ENCODE assay signal across 17 mouse cellular contexts in genomic region chr11:88369898-88370297, GRCm38 (mm10).
A peak's percentile ranks its signal among the peaks of the same experiment; 100 is the strongest.
DNase-seq lines count a peak whose midpoint lies in the region; ATAC-seq and TF ChIP-seq lines count a peak whose summit lies in the region.
"Had no signal": no experiment of that assay in that cellular context is flagged by ENCODE, and none has a peak within 500 bp of the region (broad histone marks: within the 10 kb centered on the region; RNA-seq: fewer than 3 reads in every experiment).

No protein-coding gene starts in this region.

- TF ChIP-seq EP300 in lung, postnatal 0 days (IDR thresholded peaks at IDR 0.05): no peak

- peaks cover 20% of the 10 kb centered on the region; the same call in 1 of the 2 replicates for H3K36me3 ChIP-seq in hindbrain, embryonic 12.5 days
- H3K36me3 ChIP-seq in hindbrain, embryonic 10.5 days: peaks cover 76% of the 10 kb centered on the region
- H3K36me3 ChIP-seq in lung, postnatal 0 days (ENCODE audit: insufficient read depth, low read length): no peaks in the 10 kb centered on the region
- H3K36me3 ChIP-seq: intestine, embryonic 15.5 days had no signal

- no peaks in the 10 kb centered on the region for H3K27me3 ChIP-seq in hindbrain, embryonic 12.5 days
- no peaks in the 10 kb centered on the region for H3K27me3 ChIP-seq in hindbrain, embryonic 10.5 days (ENCODE audit: insufficient read depth, poor library complexity, severe bottlenecking)
- no peaks in the 10 kb centered on the region for H3K27me3 ChIP-seq in lung, postnatal 0 days (replicated peaks; ENCODE audit: insufficient read depth, low read length)
- H3K27me3 ChIP-seq: intestine, embryonic 15.5 days; megakaryocyte, embryonic 14.5 days had no signal

- no peak for TF ChIP-seq CTCF in lung, postnatal 0 days (IDR thresholded peaks at IDR 0.05)

- peak; percentile 26 for DNase-seq in adrenal gland, postnatal 25 days
- no peak for DNase-seq in adrenal gland, postnatal 10 days
- DNase-seq in hindbrain, embryonic 10.5 days (ENCODE audit: low spot score): no peak
- DNase-seq in lung, postnatal 0 days (ENCODE audit: low spot score): peak; percentile 46
- DNase-seq in lung, postnatal 25 days (ENCODE audit: low spot score): no peak
- peak; percentile 16 to 58 for DNase-seq in adrenal gland, postnatal 36 days
- no peak for DNase-seq in gastrocnemius, postnatal 4 days (ENCODE audit: low spot score in 2 of 2)
- DNase-seq: forebrain, postnatal 0 days; gastrocnemius, adult 2 months; layer of hippocampus, postnatal 36 days; retina, postnatal 1 day had no signal

- H3K4me2 ChIP-seq in hindbrain, embryonic 12.5 days (replicated peaks): no peak overlapping the region
- H3K4me2 ChIP-seq in lung, postnatal 0 days (replicated peaks; ENCODE audit: low read depth, low read length): no peak overlapping the region
- H3K4me2 ChIP-seq: intestine, embryonic 15.5 days had no signal

- no peaks in the 10 kb centered on the region for H3K9me3 ChIP-seq in hindbrain, embryonic 12.5 days (replicated peaks)
- no peaks in the 10 kb centered on the region for H3K9me3 ChIP-seq in hindbrain, embryonic 10.5 days
- H3K9me3 ChIP-seq in lung, postnatal 0 days (ENCODE audit: low read length): no peaks in the 10 kb centered on the region
- H3K9me3 ChIP-seq: intestine, embryonic 15.5 days; limb, embryonic 10.5 days; megakaryocyte, embryonic 14.5 days had no signal

- H3K4me3 ChIP-seq in hindbrain, embryonic 12.5 days: no peak overlapping the region
- H3K4me3 ChIP-seq in hindbrain, embryonic 10.5 days: no peak overlapping the region
- H3K4me3 ChIP-seq in lung, postnatal 0 days (ENCODE audit: low read depth, low read length): no peak overlapping the region
- H3K4me3 ChIP-seq: gastrocnemius, adult 2 months; intestine, embryonic 15.5 days; limb, embryonic 10.5 days; megakaryocyte, embryonic 14.5 days; myocyte had no signal

- H3K4me1 ChIP-seq in hindbrain, embryonic 12.5 days: peaks cover 5% of the 10 kb centered on the region; the same call in 1 of the 2 replicates
- H3K4me1 ChIP-seq in hindbrain, embryonic 10.5 days (replicated peaks): peaks cover 42% of the 10 kb centered on the region
- H3K4me1 ChIP-seq in lung, postnatal 0 days (ENCODE audit: insufficient read depth, low read depth, low read length): no peaks in the 10 kb centered on the region
- H3K4me1 ChIP-seq: intestine, embryonic 15.5 days had no signal

- WGBS in hindbrain, embryonic 12.5 days: 65% methylated on average over 3 of the region's 3 CpGs
- WGBS in hindbrain, embryonic 10.5 days: 62% methylated on average over 3 of the region's 3 CpGs
- 60% methylated on average over 3 of the region's 3 CpGs for WGBS in lung, postnatal 0 days

- H3K27ac ChIP-seq in hindbrain, embryonic 12.5 days: peak overlapping the region; percentile 17
- no peak overlapping the region for H3K27ac ChIP-seq in hindbrain, embryonic 10.5 days
- H3K27ac ChIP-seq in lung, postnatal 0 days (ENCODE audit: low read length): no peak overlapping the region
- H3K27ac ChIP-seq: gastrocnemius, adult 2 months; intestine, embryonic 15.5 days; limb, embryonic 10.5 days; liver, embryonic 14.5 days had no signal

- ATAC-seq in hindbrain, embryonic 12.5 days (ENCODE audit: low FRiP score): no peak
- ATAC-seq in lung, postnatal 0 days: peak; percentile 55
- ATAC-seq: forebrain, postnatal 0 days; intestine, embryonic 15.5 days had no signal

- H3K9ac ChIP-seq in hindbrain, embryonic 12.5 days: no peak overlapping the region
- H3K9ac ChIP-seq in lung, postnatal 0 days (replicated peaks; ENCODE audit: low read depth): no peak overlapping the region
- H3K9ac ChIP-seq: forebrain, postnatal 0 days; intestine, embryonic 15.5 days; liver, embryonic 14.5 days had no signal

Comparison
In these comparisons a context has a peak if more than half of its experiments do, and no peak if none do; other contexts are left out.
1. DNase-seq: peak in adrenal gland, postnatal 25 days (single experiment), lung, postnatal 0 days (single experiment) and adrenal gland, postnatal 36 days (2 of 2); none in adrenal gland, postnatal 10 days (single experiment), hindbrain, embryonic 10.5 days (single experiment), lung, postnatal 25 days (single experiment) and gastrocnemius, postnatal 4 days (0 of 2).